Mouse (Mus musculus) embryonic facial prominence, embryonic 10.5 days (tissue): ENCODE measurements around the gene H2-M10.4. TPM values are rescaled to one million over a fixed set of nuclear protein-coding genes. Genes with fewer than 3 reads are reported as not detected.

Experiments
- polyA plus RNA-seq: library from polyadenylated mRNA; unstranded; fragments of >200 nt; fragmentation: Nextera tagmentation; extraction: Ambion mirVana; gene quantifications from 2 replicates; pipeline ENCODE4 v1.2.1, GENCODE M21; 2016

Gene H2-M10.4
- polyA plus RNA-seq, 1 experiment from 2014 or later: not detected

Other genes with a start within 250 kb of the H2-M10.4 start
- gene Rpp21, start 204.3 kb downstream of the H2-M10.4 start, polyA plus RNA-seq: 86.2 and 95.7 TPM in 2 replicates
- gene Trim39, start 190.1 kb downstream of the H2-M10.4 start, polyA plus RNA-seq: 22.5 and 24.2 TPM in 2 replicates
- 0.17 TPM in 1 of 2 replicates, not detected in the other for gene H2-M10.2, start 175.8 kb downstream of the H2-M10.4 start, polyA plus RNA-seq
- gene H2-M10.1, start 136.2 kb downstream of the H2-M10.4 start, polyA plus RNA-seq: not detected in 2 replicates
- gene H2-M10.3, start 93.9 kb downstream of the H2-M10.4 start, polyA plus RNA-seq: not detected in 2 replicates
- not detected in 2 replicates for gene H2-M11, start 84.7 kb upstream of the H2-M10.4 start, polyA plus RNA-seq
- not detected in 2 replicates for gene H2-M9, start 180.3 kb upstream of the H2-M10.4 start, polyA plus RNA-seq
- gene H2-M1, start 209.9 kb upstream of the H2-M10.4 start, polyA plus RNA-seq: not detected in 2 replicates